Mouse (Mus musculus) megakaryocyte, embryonic 14.5 days (primary cell): ENCODE results near the gene Thbs1.

Experiments
- FLI1 ChIP-seq: IDR thresholded peaks from 2 replicates; pipeline ENCODE4 v1.6.1; 2012; ENCODE audit warnings: low read length, inconsistent platforms, mixed read lengths
- GATA1 ChIP-seq: IDR thresholded peaks from 3 replicates; pipeline ENCODE4 v1.6.1; 2012; ENCODE audit warnings: mixed read lengths, low read length, inconsistent platforms, borderline replicate concordance

- TF ChIP-seq GATA1 (no peak), FLI1 (no peak)
Observed at GRCm38 (mm10) chr2:118074030-118074429, 37.6 kb upstream of the Thbs1 start.
